Mouse (Mus musculus): ENCODE data around the gene Dusp7.

DNA sequence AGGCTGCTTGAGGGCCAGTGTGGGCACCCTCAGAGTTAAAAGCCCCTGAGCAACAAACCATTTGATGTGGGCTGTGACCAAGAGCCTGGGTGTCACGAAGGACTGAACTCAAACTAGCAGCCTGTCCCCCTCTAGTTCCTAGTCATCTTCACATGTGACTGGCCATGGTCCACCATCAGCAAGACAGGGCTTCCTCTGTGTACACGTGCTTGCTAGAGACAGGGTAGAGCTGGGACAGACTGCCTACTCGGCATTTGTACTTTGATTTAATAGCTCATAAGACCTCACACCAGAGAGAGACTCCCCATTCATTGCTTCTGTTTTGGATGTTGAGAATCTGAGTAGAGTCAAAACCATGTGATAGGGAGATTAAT, 27.1 kb upstream of the Dusp7 start:
- TF ChIP-seq CTCF (IDR thresholded peaks at IDR 0.05; ENCODE audit: low read depth, low read length) = no peak
- TF ChIP-seq POLR2A (IDR thresholded peaks at IDR 0.05; ENCODE audit: extremely low read depth, insufficient read depth, low read length) = no peak

Measured in liver, adult 2 months (tissue).